Mouse (Mus musculus) liver, embryonic 11.5 days (tissue): Measurements from ENCODE around the gene Gpsm2. TPM values are rescaled to one million over a fixed set of nuclear protein-coding genes. Genes with fewer than 3 reads are reported as not detected.

Source experiments
- ATAC-seq: fragments of 200-750 bp; cut with Nextera tagmentation; replicated peaks from 2 replicates; pipeline ENCODE4 v1.8.0; 2017; ENCODE audit warnings: moderate number of reproducible peaks, mild to moderate bottlenecking, moderate TSS enrichment, moderate library complexity; ENCODE audit not compliant: low FRiP score
- DNase-seq: peaks from one replicate; pipeline ENCODE4 v3.0.0-alpha.2; 2017; ENCODE audit warnings: low spot score
- H3K27ac ChIP-seq: fragments of 300-500 bp; sonication (generic); 2 replicates; pipeline ENCODE4 v1.5.1; 2014; ENCODE audit warnings: mild to moderate bottlenecking, low read depth, low read length, control low read depth
- H3K27me3 ChIP-seq: fragments of 300-500 bp; sonication (generic); replicated peaks from 2 replicates; pipeline ENCODE4 v1.6.1; 2014; ENCODE audit warnings: low read length, mixed read lengths; ENCODE audit not compliant: control insufficient read depth, insufficient read depth
- H3K36me3 ChIP-seq: fragments of 300-500 bp; sonication (generic); 2 replicates; pipeline ENCODE4 v1.6.1; 2014; ENCODE audit warnings: mild to moderate bottlenecking, low read length, moderate library complexity, mixed read lengths; ENCODE audit not compliant: control insufficient read depth, insufficient read depth
- H3K4me1 ChIP-seq: fragments of 300-500 bp; sonication (generic); replicated peaks from 2 replicates; pipeline ENCODE4 v1.6.1; 2014; ENCODE audit warnings: low read length, mixed read lengths; ENCODE audit not compliant: control insufficient read depth, insufficient read depth
- H3K4me2 ChIP-seq: fragments of 300-500 bp; sonication (generic); 2 replicates; pipeline ENCODE4 v1.6.1; 2014; ENCODE audit warnings: mild to moderate bottlenecking, control low read depth, moderate library complexity
- H3K4me3 ChIP-seq: fragments of 300-500 bp; sonication (generic); 2 replicates; pipeline ENCODE4 v1.5.1; 2014; ENCODE audit warnings: low read depth, low read length, control low read depth
- H3K9ac ChIP-seq: fragments of 300-500 bp; sonication (generic); 2 replicates; pipeline ENCODE4 v1.6.1; 2014; ENCODE audit warnings: low read depth, low read length, control low read depth
- H3K9me3 ChIP-seq: fragments of 300-500 bp; sonication (generic); 2 replicates; pipeline ENCODE4 v1.6.1; 2016; ENCODE audit warnings: low read length, inconsistent platforms, mixed read lengths; ENCODE audit not compliant: control insufficient read depth
- WGBS: fragments of 180-500 bp; shearing (Covaris S2); extraction: QIAGEN DNeasy Blood & Tissue Kit; methylation state at CpG from one replicate; pipeline ENCODE4 v1.1.7; 2014; 5-methylcytosine and 5-hydroxymethylcytosine counted together
- polyA plus RNA-seq: library from polyadenylated mRNA; unstranded; fragments of >200 nt; fragmentation: Nextera tagmentation; extraction: Ambion mirVana; gene quantifications from 2 replicates; pipeline ENCODE4 v1.2.1, GENCODE M21; 2014

The Gpsm2 gene
- 41.8 and 46.2 TPM in 2 replicates for polyA plus RNA-seq

- Histone ChIP-seq H3K4me2 (peak within 1 kb of the TSS; percentile 64), H3K36me3 (no peaks in the 10 kb centered on the region), H3K9ac (peak within 1 kb of the TSS; percentile 91), H3K9me3 (0 out of 2 replicates have a peak, but pooled peaks cover 3% of the 10 kb centered on the region), H3K27ac (peak within 1 kb of the TSS; percentile 82), H3K4me1 (peaks cover 10% of the 10 kb centered on the region), H3K4me3 (peak within 1 kb of the TSS; percentile 78), H3K27me3 (no peaks in the 10 kb centered on the region)
- 5% methylated on average over 53 of the region's 53 CpGs for WGBS
- DNase-seq, result peak; percentile 99
- ATAC-seq, result peak; percentile 97
These were observed at the start of gene Gpsm2 for GRCm38 (mm10) chr3:108722036-108722872. TSS of gene Gpsm2 (minus strand) at chr3:108722309.

- DNase-seq, result peak; percentile 50
- WGBS, result 51% methylated on average over 6 of the region's 6 CpGs
These were observed 48.7 kb upstream of the Gpsm2 start for GRCm38 (mm10) chr3:108770725-108771368.

GRCm38 (mm10) chr3:108769547-108769946 is 47.4 kb upstream of the Gpsm2 start:
- no peak for DNase-seq
- Histone ChIP-seq H3K4me3 (no peak overlapping the region), H3K27me3 (no peaks in the 10 kb centered on the region), H3K27ac (no peak overlapping the region), H3K9me3 (no peaks in the 10 kb centered on the region), H3K9ac (no peak overlapping the region), H3K4me1 (no peaks in the 10 kb centered on the region; the same call in 1 of the 2 replicates), H3K36me3 (no peaks in the 10 kb centered on the region), H3K4me2 (no peak overlapping the region)
- 63% methylated on average over 6 of the region's 6 CpGs for WGBS
- no peak for ATAC-seq

More at GRCm38 (mm10) chr3:108770725-108771368, 48.7 kb upstream of the Gpsm2 start:
- Histone ChIP-seq H3K27ac (no peak overlapping the region), H3K4me1 (no peaks in the 10 kb centered on the region; the same call in 1 of the 2 replicates), H3K36me3 (no peaks in the 10 kb centered on the region), H3K27me3 (no peaks in the 10 kb centered on the region), H3K4me2 (no peak overlapping the region), H3K9ac (no peak overlapping the region), H3K9me3 (no peaks in the 10 kb centered on the region), H3K4me3 (no peak overlapping the region)
- peak; percentile 42 for ATAC-seq

GRCm38 (mm10) chr3:108767416-108767815 is 45.3 kb upstream of the Gpsm2 start:
- DNase-seq (no peak), ATAC-seq (no peak)
- Histone ChIP-seq H3K4me2 (no peak overlapping the region), H3K27me3 (no peaks in the 10 kb centered on the region; the same call in 1 of the 2 replicates), H3K27ac (no peak overlapping the region), H3K4me1 (no peaks in the 10 kb centered on the region; the same call in 1 of the 2 replicates), H3K4me3 (no peak overlapping the region), H3K9ac (no peak overlapping the region), H3K36me3 (no peaks in the 10 kb centered on the region), H3K9me3 (no peaks in the 10 kb centered on the region)
- WGBS, result 59% methylated on average over 10 of the region's 10 CpGs

- Histone ChIP-seq H3K9me3 (no peaks in the 10 kb centered on the region), H3K27ac (no peak overlapping the region), H3K27me3 (no peaks in the 10 kb centered on the region; the same call in 1 of the 2 replicates), H3K4me3 (no peak overlapping the region), H3K4me1 (no peaks in the 10 kb centered on the region; the same call in 1 of the 2 replicates), H3K9ac (no peak overlapping the region), H3K36me3 (no peaks in the 10 kb centered on the region), H3K4me2 (no peak overlapping the region)
- DNase-seq, result no peak
- 80% methylated on average over 7 of the region's 7 CpGs for WGBS
- ATAC-seq, result no peak
These were observed 44.8 kb upstream of the Gpsm2 start for GRCm38 (mm10) chr3:108766943-108767342.

- 91% methylated on average over 7 of the region's 7 CpGs for WGBS
- Histone ChIP-seq H3K4me1 (no peaks in the 10 kb centered on the region), H3K4me2 (no peak overlapping the region), H3K4me3 (no peak overlapping the region), H3K27ac (no peak overlapping the region), H3K9ac (no peak overlapping the region), H3K27me3 (no peaks in the 10 kb centered on the region; the same call in 1 of the 2 replicates), H3K36me3 (no peaks in the 10 kb centered on the region), H3K9me3 (no peaks in the 10 kb centered on the region)
- no peak for ATAC-seq
- DNase-seq, result no peak
These were observed 43.4 kb upstream of the Gpsm2 start for GRCm38 (mm10) chr3:108765476-108765875.

- no peaks in the 10 kb centered on the region for H3K36me3 ChIP-seq
- H3K4me1 ChIP-seq, result no peaks in the 10 kb centered on the region
- no peak overlapping the region for H3K9ac ChIP-seq
- 65% methylated on average over 7 of the region's 7 CpGs for WGBS
- no peak for DNase-seq
- ATAC-seq, result no peak
- no peaks in the 10 kb centered on the region; the same call in 1 of the 2 replicates for H3K27me3 ChIP-seq
- H3K27ac ChIP-seq, result no peak overlapping the region
- H3K4me3 ChIP-seq, result no peak overlapping the region
- H3K9me3 ChIP-seq, result no peaks in the 10 kb centered on the region
- no peak overlapping the region for H3K4me2 ChIP-seq
These were observed 42.9 kb upstream of the Gpsm2 start for GRCm38 (mm10) chr3:108764976-108765375.

GRCm38 (mm10) chr3:108763691-108764090 is 41.6 kb upstream of the Gpsm2 start:
- no peak for DNase-seq
- ATAC-seq, result no peak
- WGBS, result 74% methylated on average over 2 of the region's 2 CpGs
- H3K9ac ChIP-seq, result no peak overlapping the region
- no peak overlapping the region for H3K4me2 ChIP-seq
- no peak overlapping the region for H3K27ac ChIP-seq
- no peaks in the 10 kb centered on the region for H3K4me1 ChIP-seq
- no peaks in the 10 kb centered on the region for H3K9me3 ChIP-seq
- H3K4me3 ChIP-seq, result no peak overlapping the region
- no peaks in the 10 kb centered on the region for H3K36me3 ChIP-seq
- no peaks in the 10 kb centered on the region; the same call in 1 of the 2 replicates for H3K27me3 ChIP-seq
